Mouse (Mus musculus): Measurements from ENCODE around the gene Ccdc9b. TPM values are rescaled to one million over a fixed set of nuclear protein-coding genes. Genes with fewer than 3 reads are reported as not detected.

Ccdc9b gene
- polyA plus RNA-seq, 1 experiment, result 17.9 TPM

DNA sequence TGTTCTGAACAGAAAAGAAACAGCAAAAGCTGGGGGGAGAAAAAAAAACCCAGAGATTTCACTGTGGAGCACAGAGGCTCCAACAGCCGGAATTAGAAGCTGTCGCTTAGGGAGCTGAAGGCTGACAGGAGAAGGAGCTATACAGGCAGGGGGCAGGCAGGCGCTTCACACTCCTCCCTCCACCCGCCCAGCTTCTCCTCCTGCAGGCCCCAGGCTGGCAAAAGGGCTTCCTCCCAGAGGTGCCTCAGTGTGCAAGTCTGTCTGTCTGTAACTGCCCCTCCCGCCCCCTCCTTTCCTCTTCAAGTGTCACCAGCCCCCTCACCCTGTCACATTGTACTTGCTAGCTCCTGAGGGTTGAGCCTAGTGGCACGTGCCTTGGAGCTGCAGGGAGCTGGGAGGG, 56.0 kb downstream of the Ccdc9b start:
- Histone ChIP-seq H3K4me1 (ENCODE audit: control insufficient read depth, insufficient read depth, low read length) (no peaks in the 10 kb centered on the region), H3K4me3 (ENCODE audit: insufficient read depth, low read length) (no peak overlapping the region), H3K27ac (ENCODE audit: insufficient read depth, low read length) (no peak overlapping the region)
- TF ChIP-seq POLR2A (IDR thresholded peaks at IDR 0.05; ENCODE audit: low read depth, low read length) (no peak), CTCF (IDR thresholded peaks at IDR 0.05; ENCODE audit: borderline replicate concordance, insufficient read depth, low read length) (no peak)

Other genes starting within 250 kb of the Ccdc9b start
- 2.7 and 10.1 TPM in 2 replicates for gene Bmf, start 213.0 kb downstream of the Ccdc9b start, polyA plus RNA-seq (2011; ENCODE audit: insufficient read length, low read depth, missing spikeins)
- 44.7 and 75.2 TPM in 2 replicates for gene Bub1b, start 164.4 kb downstream of the Ccdc9b start, polyA plus RNA-seq (2011; ENCODE audit: insufficient read length, low read depth, missing spikeins)
- gene Pak6, start 99.4 kb downstream of the Ccdc9b start, polyA plus RNA-seq (2011; ENCODE audit: insufficient read length, low read depth, missing spikeins), result 0.19 and 0.78 TPM in 2 replicates
- gene Ankrd63, start 58.7 kb downstream of the Ccdc9b start, polyA plus RNA-seq (2011; ENCODE audit: insufficient read length, low read depth, missing spikeins), result not detected in 2 replicates
- gene Plcb2, start 34.2 kb downstream of the Ccdc9b start, polyA plus RNA-seq (2011; ENCODE audit: insufficient read length, low read depth, missing spikeins), result 0.49 TPM in 1 of 2 replicates, not detected in the other
- gene Inafm2, start 16.9 kb downstream of the Ccdc9b start, polyA plus RNA-seq (2011; ENCODE audit: insufficient read length, low read depth, missing spikeins), result 17.3 and 19.0 TPM in 2 replicates
- gene Phgr1, start 10.1 kb upstream of the Ccdc9b start, polyA plus RNA-seq (2011; ENCODE audit: insufficient read length, low read depth, missing spikeins), result not detected in 2 replicates
- gene Disp2, start 17.1 kb upstream of the Ccdc9b start, polyA plus RNA-seq (2011; ENCODE audit: insufficient read length, low read depth, missing spikeins), result 0.07 and 0.11 TPM in 2 replicates
- gene Knstrn, start 51.3 kb upstream of the Ccdc9b start, polyA plus RNA-seq (2011; ENCODE audit: insufficient read length, low read depth, missing spikeins), result 38.4 and 59.0 TPM in 2 replicates
- gene Ivd, start 99.3 kb upstream of the Ccdc9b start, polyA plus RNA-seq (2011; ENCODE audit: insufficient read length, low read depth, missing spikeins), result 41.4 and 42.2 TPM in 2 replicates
- 12.9 and 15.3 TPM in 2 replicates for gene Bahd1, start 137.7 kb upstream of the Ccdc9b start, polyA plus RNA-seq (2011; ENCODE audit: insufficient read length, low read depth, missing spikeins)
- 44.8 and 46.0 TPM in 2 replicates for gene Chst14, start 163.8 kb upstream of the Ccdc9b start, polyA plus RNA-seq (2011; ENCODE audit: insufficient read length, low read depth, missing spikeins)

Measured in embryonic fibroblast, embryonic 13.5 days (primary cell).